Mouse (Mus musculus) inflammation-experienced regulatory T-cells (primary cell): ENCODE measurements around the gene Mdc1. TPM values are rescaled to one million over a fixed set of nuclear protein-coding genes. Genes with fewer than 3 reads are reported as not detected.

ENCODE experiments used
- polyA plus RNA-seq, 2 experiments: library from polyadenylated mRNA; unstranded; fragments of 100-300 nt; shearing (Covaris generic); gene quantifications; one replicate each; pipeline ENCODE4 v1.2.1; 2017

Mdc1 gene
- polyA plus RNA-seq = 10 to 100 TPM; 11.1 to 14.2 TPM

GRCm38 (mm10) chr17:35841076-35841950 is at the start of gene Mdc1:
TSS of gene Mdc1 (plus strand) at chr17:35841515.

GRCm38 (mm10) chr17:35821439-35822430 is 19.6 kb upstream of the Mdc1 start, which contains the start of gene Ier3:
TSS of gene Ier3 (plus strand) at chr17:35821684.

GRCm38 (mm10) chr17:35822964-35823937 is 18.1 kb upstream of the Mdc1 start, which contains the start of gene Flot1:
TSS of gene Flot1 (plus strand) at chr17:35823230.

GRCm38 (mm10) chr17:35838122-35838544 is 3.2 kb upstream of the Mdc1 start, which contains the start of gene Tubb5:
TSS of gene Tubb5 (minus strand) at chr17:35838306.

GRCm38 (mm10) chr17:35861198-35861857 is 20.0 kb downstream of the Mdc1 start, which contains the start of gene Nrm:
TSS of gene Nrm (plus strand) at chr17:35861318.

GRCm38 (mm10) chr17:35865481-35866280 is 24.4 kb downstream of the Mdc1 start, which contains the start of gene Ppp1r18:
TSS of gene Ppp1r18 (plus strand) at chr17:35865593.

GRCm38 (mm10) chr17:35879245-35880057 is 38.1 kb downstream of the Mdc1 start, which contains the start of gene Dhx16:
TSS of gene Dhx16 (plus strand) at chr17:35879819.

GRCm38 (mm10) chr17:35896781-35897643 is 55.7 kb downstream of the Mdc1 start, which contains the start of gene 2310061I04Rik:
TSS of gene 2310061I04Rik (minus strand) at chr17:35897431.

Other genes starting within 250 kb of the Mdc1 start
- not detected for gene Sfta2, start 240.0 kb upstream of the Mdc1 start, polyA plus RNA-seq
- not detected for gene Gm9573, start 214.9 kb upstream of the Mdc1 start, polyA plus RNA-seq
- not detected for gene Mucl3, start 197.8 kb upstream of the Mdc1 start, polyA plus RNA-seq
- 10 to 100 TPM; 27.1 to 30.7 TPM for gene Vars2, start 173.9 kb upstream of the Mdc1 start, polyA plus RNA-seq
- 10 to 100 TPM; 24.3 to 29.4 TPM for gene Gtf2h4, start 167.8 kb upstream of the Mdc1 start, polyA plus RNA-seq
- 10 to 100 TPM in 1 of 2 experiments, 1 to 10 TPM in 1; 6.2 to 13.2 TPM for gene Ddr1, start 136.9 kb upstream of the Mdc1 start, polyA plus RNA-seq
- 10 to 100 TPM in 1 of 2 experiments, 1 to 10 TPM in 1; 1.3 to 15.6 TPM for gene Ier3, start 19.8 kb upstream of the Mdc1 start, polyA plus RNA-seq
- gene Flot1, start 18.3 kb upstream of the Mdc1 start, polyA plus RNA-seq = 10 to 100 TPM; 50.7 to 73.5 TPM
- gene Tubb5, start 3.2 kb upstream of the Mdc1 start, polyA plus RNA-seq = 100 to 1,000 TPM in 1 of 2 experiments, 10 to 100 TPM in 1; 97.3 to 106 TPM
- 10 to 100 TPM; 18.1 to 29.3 TPM for gene Nrm, start 19.8 kb downstream of the Mdc1 start, polyA plus RNA-seq
- gene Ppp1r18, start 24.1 kb downstream of the Mdc1 start, polyA plus RNA-seq = 100 to 1,000 TPM; 514 to 647 TPM
- 10 to 100 TPM; 63.2 to 63.3 TPM for gene Dhx16, start 38.3 kb downstream of the Mdc1 start, polyA plus RNA-seq
- gene 2310061I04Rik, start 55.9 kb downstream of the Mdc1 start, polyA plus RNA-seq = 10 to 100 TPM; 46.1 to 55.6 TPM
- 10 to 100 TPM; 17.2 to 20.9 TPM for gene Atat1, start 68.6 kb downstream of the Mdc1 start, polyA plus RNA-seq
- 10 to 100 TPM; 68.4 to 80.0 TPM for gene Mrps18b, start 74.9 kb downstream of the Mdc1 start, polyA plus RNA-seq
- gene Ppp1r10, start 74.9 kb downstream of the Mdc1 start, polyA plus RNA-seq = 10 to 100 TPM; 51.4 to 69.4 TPM
- gene Abcf1, start 128.2 kb downstream of the Mdc1 start, polyA plus RNA-seq = 100 to 1,000 TPM; 127 to 153 TPM
- gene Gnl1, start 138.3 kb downstream of the Mdc1 start, polyA plus RNA-seq = 10 to 100 TPM; 72.7 to 92.0 TPM
- 10 to 100 TPM; 42.7 to 43.0 TPM for gene Prr3, start 138.7 kb downstream of the Mdc1 start, polyA plus RNA-seq
- gene H2-T24, start 179.0 kb downstream of the Mdc1 start, polyA plus RNA-seq = 10 to 100 TPM; 21.7 to 27.2 TPM
- 100 to 1,000 TPM; 636 to 770 TPM for gene H2-T23, start 191.3 kb downstream of the Mdc1 start, polyA plus RNA-seq
- gene H2-T22, start 201.2 kb downstream of the Mdc1 start, polyA plus RNA-seq = 100 to 1,000 TPM; 196 to 203 TPM
- under 1 TPM; 0.31 to 0.40 TPM for gene Gm6034, start 201.4 kb downstream of the Mdc1 start, polyA plus RNA-seq
- not detected for gene Gm11127, start 216.9 kb downstream of the Mdc1 start, polyA plus RNA-seq